Comparison of ENCODE assay signal across 9 mouse cellular contexts in the genomic region with DNA sequence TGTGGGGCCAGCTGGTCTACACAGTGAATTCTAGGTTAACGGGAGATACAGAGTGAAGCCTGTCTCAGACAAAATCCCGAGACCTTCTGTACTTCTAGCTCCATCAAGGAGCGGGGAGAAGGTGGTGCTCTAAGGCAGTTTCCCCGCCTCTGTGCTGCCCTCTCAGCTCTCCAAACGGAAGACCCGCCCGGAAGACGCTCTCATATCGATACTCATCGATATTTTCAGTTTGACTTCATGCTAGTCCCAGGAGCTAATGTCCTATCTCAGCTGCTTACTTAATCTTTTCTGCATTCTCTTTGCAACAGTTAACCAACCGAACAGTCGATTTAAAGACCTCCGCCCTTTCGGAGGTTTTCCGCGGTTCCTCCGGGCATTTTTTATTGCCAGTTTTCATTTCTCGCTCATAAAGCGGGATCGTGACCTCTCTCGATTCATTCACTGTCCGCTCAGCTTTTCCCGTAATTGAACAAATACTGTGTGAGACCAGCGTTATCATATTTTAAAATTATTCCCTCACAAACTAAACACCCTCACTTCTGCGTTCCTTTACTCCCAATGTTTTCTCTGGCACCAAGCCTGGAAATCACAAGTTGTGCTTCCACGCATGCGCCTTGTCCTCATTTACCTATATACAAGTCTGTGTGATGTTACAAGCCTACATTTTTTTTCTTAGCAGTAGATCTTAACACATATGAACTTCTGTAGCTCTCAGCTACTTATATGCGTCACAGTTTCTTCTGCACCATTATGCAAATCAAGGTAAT. TPM values are rescaled to one million over a fixed set of nuclear protein-coding genes. Genes with fewer than 3 reads are reported as not detected.
DNase-seq lines count a peak whose midpoint lies in the region; ATAC-seq and TF ChIP-seq lines count a peak whose summit lies in the region.
"Had no signal": no experiment of that assay in that cellular context is flagged by ENCODE, and none has a peak within 500 bp of the region (broad histone marks: within the 10 kb centered on the region; RNA-seq: fewer than 3 reads in every experiment).

No protein-coding gene starts in this region.

- TF ChIP-seq CTCF in liver, adult 2 months (IDR thresholded peaks at IDR 0.05; ENCODE audit: low read depth, low read length): no peak

- H3K27me3 ChIP-seq in erythroblast, embryonic 14.5 days (ENCODE audit: control insufficient read depth): peaks cover 2% of the 10 kb centered on the region
- H3K27me3 ChIP-seq in liver, adult 2 months (ENCODE audit: control insufficient read depth, insufficient read depth, low read length): no peaks in the 10 kb centered on the region
- H3K27me3 ChIP-seq in liver, embryonic 11.5 days (replicated peaks; ENCODE audit: control insufficient read depth, insufficient read depth, low read length): no peaks in the 10 kb centered on the region
- H3K27me3 ChIP-seq in forebrain, embryonic 10.5 days (ENCODE audit: poor library complexity, severe bottlenecking): no peaks in the 10 kb centered on the region; the same call in 1 of the 2 replicates

- DNase-seq in liver, adult 2 months (ENCODE audit: extremely low read depth, low read depth, low spot score): peak; percentile 50
- no peak for DNase-seq in liver, embryonic 11.5 days (ENCODE audit: low spot score)
- peak; percentile 12 for DNase-seq in heart, postnatal 4 days
- DNase-seq in lung, postnatal 36 days: peak; percentile 53
- DNase-seq in layer of hippocampus, postnatal 25 days (ENCODE audit: extremely low spot score in 1 of 2, low spot score in 1 of 2): no peak
- DNase-seq in forebrain, embryonic 10.5 days (ENCODE audit: extremely low spot score, low spot score): no peak
- DNase-seq: cerebellum, postnatal 10 days had no signal

- ATAC-seq in erythroblast, adult 5-6 weeks (replicated peaks; ENCODE audit: low FRiP score, poor library complexity, severe bottlenecking): no peak
- no peak for ATAC-seq in liver, embryonic 11.5 days (replicated peaks; ENCODE audit: low FRiP score)

- no peak overlapping the region for H3K27ac ChIP-seq in liver, adult 2 months (replicated peaks; ENCODE audit: insufficient read depth, low read depth, low read length)
- no peak overlapping the region for H3K27ac ChIP-seq in liver, embryonic 11.5 days (ENCODE audit: low read depth, low read length)
- H3K27ac ChIP-seq in forebrain, embryonic 10.5 days: no peak overlapping the region

- H3K9ac ChIP-seq in liver, adult 2 months (ENCODE audit: low read depth, low read length): no peak overlapping the region; the same call in 1 of the 2 replicates
- no peak overlapping the region for H3K9ac ChIP-seq in liver, embryonic 11.5 days (ENCODE audit: low read depth, low read length)

- peak overlapping the region; percentile 19 for H3K4me3 ChIP-seq in erythroblast, embryonic 14.5 days (replicated peaks)
- H3K4me3 ChIP-seq in liver, adult 2 months (ENCODE audit: insufficient read depth, low read depth, low read length): no peak overlapping the region
- H3K4me3 ChIP-seq in liver, embryonic 11.5 days (ENCODE audit: low read depth, low read length): no peak overlapping the region
- no peak overlapping the region for H3K4me3 ChIP-seq in forebrain, embryonic 10.5 days

- peaks cover 3% of the 10 kb centered on the region for H3K4me1 ChIP-seq in erythroblast, embryonic 14.5 days (ENCODE audit: control insufficient read depth)
- no peaks in the 10 kb centered on the region; the same call in 1 of the 2 replicates for H3K4me1 ChIP-seq in liver, adult 2 months (ENCODE audit: control insufficient read depth, insufficient read depth, low read length)
- no peaks in the 10 kb centered on the region for H3K4me1 ChIP-seq in liver, embryonic 11.5 days (replicated peaks; ENCODE audit: control insufficient read depth, insufficient read depth, low read length)
- peaks cover 8% of the 10 kb centered on the region for H3K4me1 ChIP-seq in forebrain, embryonic 10.5 days

- WGBS in liver, adult 2 months: 38% methylated on average over 28 of the region's 28 CpGs
- 75% methylated on average over 28 of the region's 28 CpGs for WGBS in liver, embryonic 11.5 days
- WGBS in forebrain, embryonic 10.5 days: 86% methylated on average over 28 of the region's 28 CpGs

- H3K79me2 ChIP-seq in liver, adult 2 months (ENCODE audit: control insufficient read depth, insufficient read depth, low read length): no peaks in the 10 kb centered on the region

- H3K9me3 ChIP-seq in erythroblast, embryonic 14.5 days (ENCODE audit: control insufficient read depth, low read length): no peaks in the 10 kb centered on the region
- no peaks in the 10 kb centered on the region for H3K9me3 ChIP-seq in liver, embryonic 11.5 days (ENCODE audit: control insufficient read depth, low read length)
- no peaks in the 10 kb centered on the region for H3K9me3 ChIP-seq in forebrain, embryonic 10.5 days

- no peak for TF ChIP-seq POLR2A in liver, adult 2 months (IDR thresholded peaks at IDR 0.05; ENCODE audit: extremely low read depth, insufficient read depth, low read length)

- H3K36me3 ChIP-seq in erythroblast, embryonic 14.5 days (ENCODE audit: control insufficient read depth): peaks cover 6% of the 10 kb centered on the region; the same call in 1 of the 2 replicates
- peaks cover 89% of the 10 kb centered on the region for H3K36me3 ChIP-seq in liver, adult 2 months (ENCODE audit: control insufficient read depth, insufficient read depth, low read length)
- no peaks in the 10 kb centered on the region for H3K36me3 ChIP-seq in liver, embryonic 11.5 days (ENCODE audit: control insufficient read depth, insufficient read depth, low read length)
- no peaks in the 10 kb centered on the region for H3K36me3 ChIP-seq in forebrain, embryonic 10.5 days (replicated peaks)

- H3K4me2 ChIP-seq in liver, embryonic 11.5 days: no peak overlapping the region

RNA-seq across cellular contexts. Expression of a gene that starts 10.9 kb away (rescaled TPM):
- polyA plus RNA-seq in erythroblast, embryonic 14.5 days (2012): 1.1 and 1.7 TPM in 2 replicates
- total RNA-seq in erythroblast, adult 5-6 weeks (2015; ENCODE audit: low replicate concordance): 2.1 and 2.9 TPM in 2 replicates
- 1.9 and 3.3 TPM in 2 replicates for total RNA-seq in erythroblast, adult 5-6 weeks (2017; ENCODE audit: low replicate concordance)
- 8.5 and 10.7 TPM in 2 replicates for total RNA-seq in liver, adult 2 months (2014; rRNA removed)
- 16.8 and 22.8 TPM in 2 replicates for polyA plus RNA-seq in liver, adult 2 months (2012; rRNA removed)
- polyA plus RNA-seq in liver, embryonic 11.5 days (2014; fragmentation: Nextera tagmentation; extraction: Ambion mirVana): 49.7 and 50.4 TPM in 2 replicates
- total RNA-seq in heart, postnatal 4 days (2021): 10 to 100 TPM; 24.9 to 26.7 TPM
- total RNA-seq in layer of hippocampus, postnatal 25 days (2021): 10 to 100 TPM; 20.5 to 22.4 TPM
- 62.1 and 66.9 TPM in 2 replicates for polyA plus RNA-seq in forebrain, embryonic 10.5 days (2016; fragmentation: Nextera tagmentation; extraction: Ambion mirVana)

RNA-seq across cellular contexts. Expression of a gene that starts 17.3 kb away (rescaled TPM):
- not detected in 2 replicates for polyA plus RNA-seq in erythroblast, embryonic 14.5 days (2012)
- total RNA-seq in erythroblast, adult 5-6 weeks (2015; ENCODE audit: low replicate concordance): not detected in 2 replicates
- 4.7 TPM in 1 of 2 replicates, not detected in the other for total RNA-seq in erythroblast, adult 5-6 weeks (2017; ENCODE audit: low replicate concordance)
- 0.94 and 1.1 TPM in 2 replicates for total RNA-seq in liver, adult 2 months (2014; rRNA removed)
- polyA plus RNA-seq in liver, adult 2 months (2012; rRNA removed): 0.37 and 0.43 TPM in 2 replicates
- polyA plus RNA-seq in liver, embryonic 11.5 days (2014; fragmentation: Nextera tagmentation; extraction: Ambion mirVana): not detected in 2 replicates
- total RNA-seq in heart, postnatal 4 days (2021): 1 to 10 TPM; 4.9 to 6.7 TPM
- total RNA-seq in layer of hippocampus, postnatal 25 days (2021): 10 to 100 TPM in 1 of 2 experiments, 1 to 10 TPM in 1; 6.6 to 11.5 TPM
- not detected in 2 replicates for polyA plus RNA-seq in forebrain, embryonic 10.5 days (2016; fragmentation: Nextera tagmentation; extraction: Ambion mirVana)

RNA-seq across cellular contexts. Expression of a gene that starts 17.4 kb away (rescaled TPM):
- polyA plus RNA-seq in erythroblast, embryonic 14.5 days (2012): 0.66 and 2.0 TPM in 2 replicates
- total RNA-seq in erythroblast, adult 5-6 weeks (2015; ENCODE audit: low replicate concordance): 142 and 201 TPM in 2 replicates
- total RNA-seq in erythroblast, adult 5-6 weeks (2017; ENCODE audit: low replicate concordance): 49.4 and 54.1 TPM in 2 replicates
- total RNA-seq in liver, adult 2 months (2014; rRNA removed): 18,586 and 23,528 TPM in 2 replicates
- polyA plus RNA-seq in liver, adult 2 months (2012; rRNA removed): 26,375 and 34,444 TPM in 2 replicates
- polyA plus RNA-seq in liver, embryonic 11.5 days (2014; fragmentation: Nextera tagmentation; extraction: Ambion mirVana): 2,446 and 2,726 TPM in 2 replicates
- 10 to 100 TPM; 19.2 to 21.1 TPM for total RNA-seq in heart, postnatal 4 days (2021)
- 100 to 1,000 TPM; 174 to 257 TPM for total RNA-seq in layer of hippocampus, postnatal 25 days (2021)
- 11.9 and 14.2 TPM in 2 replicates for polyA plus RNA-seq in forebrain, embryonic 10.5 days (2016; fragmentation: Nextera tagmentation; extraction: Ambion mirVana)

Comparison
In these comparisons a context has a peak if more than half of its experiments do, and no peak if none do; other contexts are left out.
1. DNase-seq: peak in liver, adult 2 months (single experiment), heart, postnatal 4 days (single experiment) and lung, postnatal 36 days (single experiment); none in liver, embryonic 11.5 days (single experiment), layer of hippocampus, postnatal 25 days (0 of 2) and forebrain, embryonic 10.5 days (single experiment).
2. RNA of a gene that starts 17.4 kb away (total RNA-seq): 18,586 to 23,528 TPM in liver, adult 2 months; 174 to 257 TPM in layer of hippocampus, postnatal 25 days, 49.4 to 201 TPM in erythroblast, adult 5-6 weeks and 19.2 to 21.1 TPM in heart, postnatal 4 days; every median in the first group is over 10 times any median in the second.